Mouse (Mus musculus) testis, adult 2 months (tissue): ENCODE measurements around the gene Dgke. TPM values are rescaled to one million over a fixed set of nuclear protein-coding genes. Genes with fewer than 3 reads are reported as not detected.

Experiments
- H3K27ac ChIP-seq: fragments of 200-500 bp; 2 replicates; pipeline ENCODE4 v1.5.1; 2012; ENCODE audit warnings: low read depth, low read length; ENCODE audit not compliant: control insufficient read depth, insufficient read depth
- H3K27me3 ChIP-seq: fragments of 200-500 bp; 2 replicates; pipeline ENCODE4 v1.6.1; 2012; ENCODE audit warnings: mild to moderate bottlenecking, low read length, moderate library complexity; ENCODE audit not compliant: control insufficient read depth, insufficient read depth
- H3K36me3 ChIP-seq: fragments of 200-500 bp; 2 replicates; pipeline ENCODE4 v1.6.1; 2012; ENCODE audit warnings: mild to moderate bottlenecking, low read length; ENCODE audit not compliant: control insufficient read depth, insufficient read depth
- H3K4me1 ChIP-seq: fragments of 200-500 bp; 2 replicates; pipeline ENCODE4 v1.6.1; 2012; ENCODE audit warnings: low read length; ENCODE audit not compliant: control insufficient read depth, insufficient read depth
- H3K4me3 ChIP-seq: fragments of 200-500 bp; 2 replicates; pipeline ENCODE4 v1.5.1; 2012; ENCODE audit warnings: low read depth, mild to moderate bottlenecking, low read length, moderate library complexity, mixed read lengths; ENCODE audit not compliant: control insufficient read depth
- CTCF ChIP-seq: fragments of 200-500 bp; IDR thresholded peaks from 2 replicates; pipeline ENCODE4 v1.5.1; 2012; ENCODE audit warnings: low read depth, mild to moderate bottlenecking, inconsistent platforms, low read length, moderate library complexity; ENCODE audit not compliant: control insufficient read depth, insufficient read depth, insufficient replicate concordance
- POLR2A ChIP-seq: fragments of 200-500 bp; IDR thresholded peaks from 2 replicates; pipeline ENCODE4 v1.6.1; 2012; ENCODE audit warnings: low read depth, mild to moderate bottlenecking, inconsistent platforms, low read length, moderate library complexity; ENCODE audit not compliant: control insufficient read depth
- polyA plus RNA-seq: library from polyadenylated mRNA; depleted of rRNA; stranded (reverse); fragments of >200 nt; gene quantifications from 2 replicates; pipeline ENCODE4 v1.2.3, GENCODE M21; 2012

Dgke gene
- polyA plus RNA-seq, 1 experiment: 4.0 TPM

DNA sequence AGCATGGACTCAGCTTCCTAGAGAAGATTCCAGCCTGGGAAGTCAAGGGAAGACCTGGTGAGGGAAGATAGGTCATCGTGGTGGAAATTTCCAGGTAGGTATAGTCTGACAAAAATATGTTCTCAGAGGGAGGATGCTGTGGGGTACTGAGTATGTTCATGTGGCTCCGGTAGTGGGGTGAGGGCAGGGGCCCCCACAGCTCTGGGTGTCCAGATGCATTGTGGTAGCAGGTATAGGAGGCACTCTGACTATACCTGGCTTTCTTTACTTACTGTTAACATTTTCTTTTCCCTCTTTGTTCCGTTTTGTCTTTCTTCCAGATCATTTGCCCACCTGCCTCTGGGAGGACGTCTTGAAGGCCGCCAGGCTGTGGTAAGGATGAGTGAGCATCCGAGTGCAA is 524 bp downstream of the Dgke start:
- H3K27ac ChIP-seq: no peak overlapping the region
- no peak for TF ChIP-seq POLR2A
- TF ChIP-seq CTCF: no peak
- H3K27me3 ChIP-seq: no peaks in the 10 kb centered on the region
- peaks cover 2% of the 10 kb centered on the region; the same call in 1 of the 2 replicates for H3K4me1 ChIP-seq
- no peak overlapping the region for H3K4me3 ChIP-seq
- H3K36me3 ChIP-seq: no peaks in the 10 kb centered on the region

DNA sequence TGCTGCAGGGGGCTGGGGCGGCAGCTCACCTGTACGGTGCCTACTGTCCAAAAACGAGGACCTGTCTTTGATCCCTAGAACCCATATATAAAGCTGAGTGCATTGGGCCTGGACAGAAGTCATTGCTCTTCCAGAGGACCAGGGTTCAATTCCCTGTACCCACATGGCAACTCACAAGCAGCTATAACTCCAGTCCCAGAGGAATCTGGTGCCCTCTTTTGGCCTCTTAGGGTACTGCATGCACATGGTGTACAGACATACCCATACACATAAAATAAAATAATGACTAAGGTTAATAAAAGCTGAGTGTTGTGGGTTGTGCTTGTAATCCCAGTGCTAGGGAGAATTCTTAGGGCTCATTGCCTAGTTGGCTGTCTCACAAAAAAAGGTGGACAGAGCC is 1.4 kb downstream of the Dgke start:
- H3K27me3 ChIP-seq: no peaks in the 10 kb centered on the region
- no peak overlapping the region for H3K4me3 ChIP-seq
- TF ChIP-seq CTCF: peak; percentile 37; the same call in 1 of the 2 replicates
- no peak for TF ChIP-seq POLR2A
- no peaks in the 10 kb centered on the region for H3K36me3 ChIP-seq
- H3K27ac ChIP-seq: no peak overlapping the region
- H3K4me1 ChIP-seq: peaks cover 2% of the 10 kb centered on the region; the same call in 1 of the 2 replicates

DNA sequence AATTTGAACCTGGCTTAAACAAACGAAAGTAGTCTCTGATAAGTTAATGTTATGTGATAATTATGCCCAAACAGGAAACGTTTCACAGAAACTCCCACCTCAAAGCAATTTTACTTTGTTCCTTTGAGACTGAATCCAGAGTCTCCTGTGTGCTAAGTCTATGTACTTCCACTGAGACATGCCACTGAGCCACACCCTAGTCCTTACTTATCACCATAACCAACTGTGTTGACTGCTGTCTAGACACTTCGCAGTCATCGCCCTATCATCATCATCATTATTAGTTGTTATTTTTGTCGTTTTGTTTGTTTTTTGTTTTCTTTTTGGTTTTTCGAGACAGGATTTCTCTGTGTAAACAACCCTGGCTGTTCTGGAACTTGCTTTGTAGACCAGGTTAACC is 2.3 kb downstream of the Dgke start:
- Histone ChIP-seq H3K27ac (no peak overlapping the region), H3K27me3 (no peaks in the 10 kb centered on the region), H3K36me3 (no peaks in the 10 kb centered on the region), H3K4me3 (no peak overlapping the region), H3K4me1 (peaks cover 6% of the 10 kb centered on the region)
- no peak for TF ChIP-seq POLR2A
- no peak for TF ChIP-seq CTCF

DNA sequence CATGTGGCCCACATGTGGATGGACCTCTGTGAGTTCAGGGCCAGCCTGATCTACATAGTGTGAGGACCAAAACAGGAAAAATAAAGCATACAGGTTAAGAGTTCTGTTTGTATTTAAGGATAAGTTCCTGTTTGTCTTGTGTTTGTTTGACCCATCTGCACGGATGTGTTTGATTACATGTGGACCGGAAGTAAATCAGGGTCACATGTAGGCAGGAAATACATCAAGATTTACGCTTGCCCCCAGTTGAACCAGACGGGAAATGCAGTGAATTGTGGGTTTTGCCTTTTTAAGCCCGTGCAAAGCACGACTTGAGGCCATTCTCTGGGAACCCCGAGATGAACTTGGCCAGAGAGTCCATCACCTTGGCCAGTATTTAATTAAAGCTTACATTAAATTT is 5.3 kb downstream of the Dgke start:
- H3K36me3 ChIP-seq: no peaks in the 10 kb centered on the region
- TF ChIP-seq POLR2A (no peak), CTCF (no peak)
- H3K4me1 ChIP-seq: peaks cover 12% of the 10 kb centered on the region

DNA sequence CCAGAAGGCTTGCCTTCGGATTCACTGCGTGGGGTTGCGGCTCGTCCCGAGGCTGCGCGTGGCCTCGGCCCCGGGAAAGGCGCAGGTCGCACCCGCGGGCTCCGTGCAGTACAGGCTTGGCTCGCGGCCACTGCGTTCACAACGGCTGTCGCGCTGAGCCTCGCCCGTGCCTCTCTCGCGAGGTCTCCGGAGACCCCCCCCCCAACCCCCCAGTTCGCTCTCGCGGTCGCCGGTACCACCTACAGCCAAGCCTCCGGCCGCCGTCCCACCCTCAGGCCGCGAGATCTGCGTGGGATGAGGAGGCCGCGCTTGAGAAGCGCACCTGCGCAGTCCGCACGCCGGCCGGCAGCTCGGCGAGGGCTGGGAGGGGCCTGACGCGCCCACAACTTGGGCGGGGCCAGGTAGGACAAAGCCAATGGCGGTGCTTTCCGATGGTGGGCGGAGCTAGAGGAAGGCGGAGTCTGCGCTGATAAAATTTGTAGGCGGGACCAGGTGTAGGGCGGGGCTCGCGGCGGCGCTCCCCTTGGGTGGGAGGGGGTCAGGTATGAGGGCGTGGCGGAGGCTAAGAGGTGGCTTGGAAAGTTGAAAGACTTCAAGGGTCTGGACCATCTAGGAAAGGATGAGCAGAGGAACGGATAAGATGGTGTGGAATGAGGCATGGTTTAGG is 6.1 kb downstream of the Dgke start:
- peak overlapping the region; percentile 83 for H3K27ac ChIP-seq
- H3K27me3 ChIP-seq: no peaks in the 10 kb centered on the region
- peak overlapping the region; percentile 85 for H3K4me3 ChIP-seq
- no peaks in the 10 kb centered on the region for H3K36me3 ChIP-seq
- H3K4me1 ChIP-seq: peaks cover 12% of the 10 kb centered on the region
- peak; percentile 75 for TF ChIP-seq POLR2A
- no peak for TF ChIP-seq CTCF

More for the DNA sequence above, 5.3 kb downstream of the Dgke start:
- peak overlapping the region; percentile 70 for H3K4me3 ChIP-seq
- no peaks in the 10 kb centered on the region for H3K27me3 ChIP-seq
- H3K27ac ChIP-seq: no peak overlapping the region; the same call in 1 of the 2 replicates

DNA sequence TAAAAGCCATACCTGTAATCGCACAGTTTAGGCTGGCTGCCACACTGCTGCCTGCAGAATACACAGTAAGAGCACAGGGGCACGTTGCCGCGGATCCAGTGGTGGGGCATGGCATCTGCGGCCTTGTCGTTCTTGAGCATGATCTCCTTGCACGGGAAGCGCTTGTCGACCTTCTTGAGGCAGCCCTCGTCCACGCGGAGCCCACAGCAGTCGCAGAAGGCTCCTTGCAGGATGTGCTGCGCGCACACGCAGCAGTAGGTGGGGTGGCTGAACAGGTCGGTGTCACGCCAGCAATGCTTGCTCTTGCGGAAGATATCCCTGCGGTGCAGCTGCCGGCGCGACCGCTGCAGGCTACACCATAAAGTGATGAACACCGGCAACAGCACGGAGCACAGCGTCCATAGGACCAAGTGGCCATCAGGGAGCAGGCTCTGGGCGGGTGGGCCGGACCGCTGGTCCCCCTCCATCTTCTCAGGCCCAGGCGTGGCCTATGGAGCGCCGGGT is 6.7 kb downstream of the Dgke start:
- H3K4me1 ChIP-seq: peaks cover 12% of the 10 kb centered on the region
- no peaks in the 10 kb centered on the region for H3K27me3 ChIP-seq
- peak overlapping the region; percentile 85 for H3K4me3 ChIP-seq
- peak overlapping the region; percentile 83 for H3K27ac ChIP-seq
- no peak for TF ChIP-seq POLR2A
- no peak for TF ChIP-seq CTCF
- no peaks in the 10 kb centered on the region for H3K36me3 ChIP-seq

DNA sequence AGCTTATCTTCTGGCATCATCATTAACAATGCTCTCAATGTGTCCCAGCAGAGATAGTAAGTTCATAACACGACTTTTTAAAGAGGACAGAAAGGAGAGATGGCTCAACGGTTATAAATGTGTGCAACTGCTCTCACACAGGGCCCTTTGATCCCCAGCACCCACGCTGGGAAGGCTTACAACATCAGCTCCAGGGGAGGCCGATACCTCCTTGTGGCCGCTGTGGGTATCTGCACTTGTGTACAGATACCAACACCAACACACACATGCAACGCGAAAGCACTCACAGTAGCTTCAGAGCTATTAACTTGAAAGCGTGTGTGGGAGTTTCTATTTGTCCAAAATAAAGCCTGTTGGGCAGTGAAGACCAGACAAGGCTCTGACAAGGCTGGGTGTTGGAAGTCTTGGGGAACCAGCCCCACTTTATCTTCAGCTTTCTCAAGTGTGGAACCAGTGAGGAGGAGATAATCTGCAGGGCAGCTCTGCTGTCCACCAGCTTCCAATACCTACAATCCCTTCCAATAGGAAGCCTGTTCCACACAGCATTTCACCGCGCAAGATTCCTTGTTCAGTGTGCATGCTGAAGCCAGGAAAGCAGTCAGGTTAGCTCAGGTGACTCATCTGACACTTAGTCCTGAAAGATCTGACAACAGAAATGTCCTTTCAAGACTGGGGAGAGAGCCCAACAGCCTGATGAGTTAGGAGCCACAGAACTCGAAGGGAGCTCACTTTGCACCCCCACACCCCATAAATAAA is 8.0 kb downstream of the Dgke start:
- no peak overlapping the region for H3K27ac ChIP-seq
- TF ChIP-seq POLR2A: no peak
- TF ChIP-seq CTCF: peak; percentile 29; the same call in 1 of the 2 replicates

More for the DNA sequence above, 8.0 kb downstream of the Dgke start:
- H3K4me3 ChIP-seq: peak overlapping the region; percentile 7; the same call in 1 of the 2 replicates
- no peaks in the 10 kb centered on the region for H3K27me3 ChIP-seq
- H3K4me1 ChIP-seq: peaks cover 12% of the 10 kb centered on the region
- no peaks in the 10 kb centered on the region; the same call in 1 of the 2 replicates for H3K36me3 ChIP-seq
